Mouse (Mus musculus): Measurements from ENCODE around the gene Alms1.

GRCm38 (mm10) chr6:85653244-85653643 is 65.9 kb downstream of the Alms1 start:
- peak; percentile 26 for TF ChIP-seq CTCF (IDR thresholded peaks at IDR 0.05; ENCODE audit: low read depth)
- TF ChIP-seq EP300 (IDR thresholded peaks at IDR 0.05; ENCODE audit: low read depth), result no peak

Data from liver, postnatal 0 days (tissue).